Mouse (Mus musculus): ENCODE results near the gene St3gal6.
A peak's percentile ranks its signal among the peaks of the same experiment; 100 is the strongest.

- TF ChIP-seq CTCF (IDR thresholded peaks at IDR 0.05; ENCODE audit: low read depth): no peak
- peak; percentile 74 for TF ChIP-seq EP300 (IDR thresholded peaks at IDR 0.05; ENCODE audit: low read depth)
Measured at GRCm38 (mm10) chr16:58533254-58533653, 9.2 kb upstream of the St3gal6 start.
